Comparison of ENCODE assay signal across 19 mouse cellular contexts in the genomic region with DNA sequence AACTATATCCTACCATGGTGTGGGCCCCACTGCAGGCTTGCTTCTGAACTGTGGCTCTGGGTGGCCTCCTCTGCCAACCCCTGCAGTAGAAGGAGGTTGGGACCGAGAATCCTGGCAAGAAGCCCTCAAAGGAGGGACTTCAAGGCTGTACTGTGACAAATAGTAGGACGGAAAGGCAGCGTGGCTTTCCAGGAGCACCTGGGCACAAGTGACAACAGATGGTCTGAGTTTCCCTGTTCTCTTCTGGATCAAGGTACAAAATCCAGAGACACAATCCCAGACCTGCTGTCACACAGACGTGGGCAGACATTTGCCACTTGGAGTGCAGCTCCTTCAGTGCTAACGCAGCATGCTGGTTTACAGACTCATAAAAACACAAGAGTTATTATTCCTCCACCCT.
A peak's percentile ranks its signal among the peaks of the same experiment; 100 is the strongest.
DNase-seq lines count a peak whose midpoint lies in the region; ATAC-seq lines count a peak whose summit lies in the region.
"Had no signal": no experiment of that assay in that cellular context is flagged by ENCODE, and none has a peak within 500 bp of the region (broad histone marks: within the 10 kb centered on the region; RNA-seq: fewer than 3 reads in every experiment).

No protein-coding gene starts in this region.

- H3K4me2 ChIP-seq in midbrain, embryonic 11.5 days = no peak overlapping the region
- H3K4me2 ChIP-seq in midbrain, embryonic 13.5 days (replicated peaks) = no peak overlapping the region
- no peak overlapping the region for H3K4me2 ChIP-seq in neural tube, embryonic 15.5 days
- H3K4me2 ChIP-seq: embryonic facial prominence, embryonic 13.5 days; limb, embryonic 13.5 days; liver, embryonic 15.5 days; neural tube, embryonic 12.5 days had no signal

- H3K4me1 ChIP-seq in midbrain, embryonic 11.5 days (ENCODE audit: control insufficient read depth, insufficient read depth, low read length) = no peaks in the 10 kb centered on the region
- H3K4me1 ChIP-seq in midbrain, embryonic 13.5 days (replicated peaks) = no peaks in the 10 kb centered on the region
- peaks cover 38% of the 10 kb centered on the region for H3K4me1 ChIP-seq in neural tube, embryonic 15.5 days
- H3K4me1 ChIP-seq: liver, embryonic 15.5 days had no signal

- H3K4me3 ChIP-seq in midbrain, embryonic 11.5 days (ENCODE audit: low read depth, low read length) = no peak overlapping the region
- no peak overlapping the region for H3K4me3 ChIP-seq in midbrain, embryonic 13.5 days (replicated peaks)
- no peak overlapping the region for H3K4me3 ChIP-seq in neural tube, embryonic 15.5 days (replicated peaks)
- H3K4me3 ChIP-seq: embryonic facial prominence, embryonic 13.5 days; heart, adult 2 months; left cerebral cortex, adult 2 months; limb, embryonic 13.5 days; liver, embryonic 15.5 days; neural tube, embryonic 12.5 days had no signal

- H3K27ac ChIP-seq in midbrain, embryonic 11.5 days (ENCODE audit: low read depth, low read length) = no peak overlapping the region
- H3K27ac ChIP-seq in midbrain, embryonic 13.5 days = no peak overlapping the region
- peak overlapping the region; percentile 2; the same call in 1 of the 2 replicates for H3K27ac ChIP-seq in neural tube, embryonic 15.5 days (replicated peaks)
- H3K27ac ChIP-seq: embryonic facial prominence, embryonic 13.5 days; heart, adult 2 months; left cerebral cortex, adult 2 months; limb, embryonic 13.5 days; liver, embryonic 15.5 days; neural tube, embryonic 12.5 days had no signal

- ATAC-seq in midbrain, embryonic 11.5 days (ENCODE audit: low FRiP score) = no peak
- ATAC-seq in midbrain, embryonic 13.5 days = no peak
- no peak for ATAC-seq in neural tube, embryonic 15.5 days (ENCODE audit: low FRiP score)
- ATAC-seq in frontal cortex, adult (ENCODE audit: low TSS enrichment) = no peak
- ATAC-seq: lung, postnatal 0 days had no signal

- no peak overlapping the region for H3K9ac ChIP-seq in midbrain, embryonic 11.5 days (ENCODE audit: low read length)
- H3K9ac ChIP-seq in midbrain, embryonic 13.5 days (replicated peaks) = no peak overlapping the region
- no peak overlapping the region for H3K9ac ChIP-seq in neural tube, embryonic 15.5 days (replicated peaks)
- H3K9ac ChIP-seq: embryonic facial prominence, embryonic 13.5 days; limb, embryonic 13.5 days; liver, embryonic 15.5 days; neural tube, embryonic 12.5 days had no signal

- H3K27me3 ChIP-seq in midbrain, embryonic 11.5 days (ENCODE audit: control insufficient read depth, insufficient read depth, low read length) = no peaks in the 10 kb centered on the region
- peaks cover 3% of the 10 kb centered on the region; the same call in 1 of the 2 replicates for H3K27me3 ChIP-seq in midbrain, embryonic 13.5 days
- H3K27me3 ChIP-seq in neural tube, embryonic 15.5 days (replicated peaks) = no peaks in the 10 kb centered on the region; the same call in 1 of the 2 replicates
- H3K27me3 ChIP-seq: embryonic facial prominence, embryonic 13.5 days; liver, embryonic 15.5 days; neural tube, embryonic 12.5 days had no signal

- WGBS in midbrain, embryonic 11.5 days = 89% methylated on average over 5 of the region's 5 CpGs
- WGBS in midbrain, embryonic 13.5 days = 75% methylated on average over 5 of the region's 5 CpGs
- 38% methylated on average over 5 of the region's 5 CpGs for WGBS in neural tube, embryonic 15.5 days

- no peaks in the 10 kb centered on the region for H3K9me3 ChIP-seq in midbrain, embryonic 11.5 days (ENCODE audit: control insufficient read depth, low read length)
- H3K9me3 ChIP-seq in midbrain, embryonic 13.5 days = no peaks in the 10 kb centered on the region
- H3K9me3 ChIP-seq in neural tube, embryonic 15.5 days (replicated peaks) = no peaks in the 10 kb centered on the region
- H3K9me3 ChIP-seq: embryonic facial prominence, embryonic 13.5 days; limb, embryonic 13.5 days; liver, embryonic 15.5 days; neural tube, embryonic 12.5 days had no signal

- peak; percentile 10 for DNase-seq in adrenal gland, adult 2 months
- no peak for DNase-seq in adrenal gland, postnatal 4 days (ENCODE audit: low spot score in 2 of 2)
- peak; percentile 49 for DNase-seq in midbrain, embryonic 11.5 days (ENCODE audit: low spot score, missing footprints)
- peak; percentile 76 to 83 for DNase-seq in cerebellum, postnatal 25 days
- DNase-seq in liver = no peak
- DNase-seq: adrenal gland, adult 8-10 months; gastrocnemius, postnatal 10 days; heart, adult 2 months; kidney, postnatal 10 days; thymus, postnatal 36 days had no signal

- H3K36me3 ChIP-seq in midbrain, embryonic 11.5 days (ENCODE audit: control insufficient read depth, insufficient read depth, low read length) = no peaks in the 10 kb centered on the region
- no peaks in the 10 kb centered on the region for H3K36me3 ChIP-seq in midbrain, embryonic 13.5 days
- H3K36me3 ChIP-seq in neural tube, embryonic 15.5 days = no peaks in the 10 kb centered on the region
- H3K36me3 ChIP-seq: embryonic facial prominence, embryonic 13.5 days; limb, embryonic 13.5 days; liver, embryonic 15.5 days; neural tube, embryonic 12.5 days had no signal

Comparison
In these comparisons a context has a peak if more than half of its experiments do, and no peak if none do; other contexts are left out.
1. DNase-seq: peak in adrenal gland, adult 2 months (single experiment), midbrain, embryonic 11.5 days (single experiment) and cerebellum, postnatal 25 days (2 of 2); none in adrenal gland, postnatal 4 days (0 of 2) and liver (single experiment).